16 mouse cellular contexts compared by ENCODE assay signal in the genomic region with DNA sequence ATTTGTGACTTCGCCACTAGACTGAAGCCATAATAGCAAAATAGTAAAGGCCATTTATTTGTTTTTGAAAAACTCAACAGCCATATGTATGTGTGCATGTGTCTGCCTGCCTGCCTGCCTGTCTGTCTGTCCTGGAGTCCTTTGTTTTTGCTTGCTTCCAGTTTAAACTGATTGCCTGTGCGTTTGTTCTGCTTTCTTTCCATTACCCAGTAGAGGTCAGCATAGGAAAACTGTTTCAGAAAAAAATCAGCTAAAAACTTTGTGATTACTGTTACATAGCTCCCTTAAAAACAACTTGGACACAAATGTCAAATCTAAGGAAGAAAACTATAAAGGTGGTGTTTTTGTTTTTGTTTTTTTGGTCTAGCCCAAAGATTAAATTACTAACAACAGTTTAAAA. TPM values are rescaled to one million over a fixed set of nuclear protein-coding genes. Genes with fewer than 3 reads are reported as not detected.
DNase-seq lines count a peak whose midpoint lies in the region; ATAC-seq and TF ChIP-seq lines count a peak whose summit lies in the region.
"Had no signal": no experiment of that assay in that cellular context is flagged by ENCODE, and none has a peak within 500 bp of the region (broad histone marks: within the 10 kb centered on the region; RNA-seq: fewer than 3 reads in every experiment).

No protein-coding gene starts in this region.

- no peak for ATAC-seq in forebrain, embryonic 14.5 days
- no peak for ATAC-seq in forebrain, embryonic 11.5 days (replicated peaks; ENCODE audit: low FRiP score)
- ATAC-seq: forebrain, embryonic 13.5 days had no signal

- TF ChIP-seq CTCF in left cerebral cortex, adult 2 months (IDR thresholded peaks at IDR 0.05) = peak; percentile 55

- intact Hi-C loops in left cerebral cortex, adult 2 months (cut with DNase I) = loop anchor here (5.0 to 10.0 kb wide), 2 partner anchors 1126 to 1604 kb away; partner anchors contain the start of genes Ebi3 and Yju2
- intact Hi-C loops in left cerebral cortex, postnatal 10 days (cut with DNase I) = loop anchor here (5.0 to 10.0 kb wide), 2 partner anchors 731 to 1124 kb away; no protein-coding TSS in a partner anchor

- 46% methylated on average over 2 of the region's 2 CpGs for WGBS in forebrain, embryonic 14.5 days
- WGBS in forebrain, embryonic 11.5 days = 54% methylated on average over 2 of the region's 2 CpGs

- H3K4me2 ChIP-seq in forebrain, embryonic 14.5 days (ENCODE audit: low read length) = no peak overlapping the region
- H3K4me2 ChIP-seq in forebrain, embryonic 11.5 days (ENCODE audit: low read depth, low read length, severe bottlenecking) = no peak overlapping the region
- H3K4me2 ChIP-seq: forebrain, embryonic 13.5 days had no signal

- H3K27ac ChIP-seq in forebrain, embryonic 14.5 days (ENCODE audit: low read depth, low read length) = no peak overlapping the region
- no peak overlapping the region for H3K27ac ChIP-seq in forebrain, embryonic 11.5 days (ENCODE audit: low read depth, low read length)
- H3K27ac ChIP-seq in left cerebral cortex, adult 2 months = no peak overlapping the region
- H3K27ac ChIP-seq: forebrain, embryonic 13.5 days had no signal

- no peaks in the 10 kb centered on the region for H3K9me3 ChIP-seq in forebrain, embryonic 14.5 days (replicated peaks; ENCODE audit: control insufficient read depth, low read length)
- no peaks in the 10 kb centered on the region for H3K9me3 ChIP-seq in forebrain, embryonic 11.5 days (ENCODE audit: control insufficient read depth, low read length)
- H3K9me3 ChIP-seq: forebrain, embryonic 13.5 days had no signal

- no peaks in the 10 kb centered on the region for H3K36me3 ChIP-seq in forebrain, embryonic 14.5 days (ENCODE audit: control insufficient read depth, insufficient read depth, low read length)
- H3K36me3 ChIP-seq in forebrain, embryonic 11.5 days (ENCODE audit: control insufficient read depth, insufficient read depth, low read length) = no peaks in the 10 kb centered on the region

- H3K4me1 ChIP-seq in forebrain, embryonic 14.5 days (ENCODE audit: control insufficient read depth, insufficient read depth, low read length) = no peaks in the 10 kb centered on the region
- H3K4me1 ChIP-seq in forebrain, embryonic 11.5 days (replicated peaks; ENCODE audit: control insufficient read depth, insufficient read depth, low read length) = no peaks in the 10 kb centered on the region
- H3K4me1 ChIP-seq: forebrain, embryonic 13.5 days had no signal

- no peak overlapping the region for H3K9ac ChIP-seq in forebrain, embryonic 14.5 days (ENCODE audit: low read length)
- H3K9ac ChIP-seq in forebrain, embryonic 11.5 days (ENCODE audit: low read length) = no peak overlapping the region
- H3K9ac ChIP-seq: forebrain, embryonic 13.5 days had no signal

- H3K4me3 ChIP-seq in forebrain, embryonic 14.5 days (ENCODE audit: low read depth, low read length) = no peak overlapping the region
- no peak overlapping the region for H3K4me3 ChIP-seq in forebrain, embryonic 11.5 days (ENCODE audit: low read depth, low read length)
- no peak overlapping the region for H3K4me3 ChIP-seq in left cerebral cortex, adult 2 months
- H3K4me3 ChIP-seq: forebrain, embryonic 13.5 days; myocyte had no signal

- DNase-seq in forebrain, embryonic 14.5 days (ENCODE audit: low spot score) = peak; percentile 37
- DNase-seq in forebrain, embryonic 11.5 days (ENCODE audit: low spot score) = no peak
- DNase-seq in left cerebral cortex, adult 2 months (ENCODE audit: extremely low spot score in 1 of 2, low spot score in 2 of 2) = no peak
- no peak for DNase-seq in left cerebral cortex, postnatal 10 days (ENCODE audit: extremely low spot score in 1 of 2, low spot score in 2 of 2)
- DNase-seq in R1 (ENCODE audit: low read depth, low spot score) = peak; percentile 5
- peak; percentile 28 for DNase-seq in retina, embryonic 14.5 days (ENCODE audit: low spot score)
- no peak for DNase-seq in gastrocnemius, postnatal 25 days
- no peak for DNase-seq in lung, postnatal 4 days
- DNase-seq: adrenal gland, postnatal 14 days; heart, adult 11 months; kidney, postnatal 10 days; liver; lung, postnatal 36 days; thymus, adult 18-20 months had no signal

- no peaks in the 10 kb centered on the region for H3K27me3 ChIP-seq in forebrain, embryonic 14.5 days (replicated peaks; ENCODE audit: control insufficient read depth, insufficient read depth, low read length)
- H3K27me3 ChIP-seq in forebrain, embryonic 11.5 days (ENCODE audit: control insufficient read depth, insufficient read depth, low read length) = no peaks in the 10 kb centered on the region
- H3K27me3 ChIP-seq: forebrain, embryonic 13.5 days had no signal

RNA-seq across cellular contexts. Expression of gene Slc5a7, which starts 52.0 kb away (rescaled TPM):
- polyA plus RNA-seq in forebrain, embryonic 14.5 days (2014; fragmentation: Nextera tagmentation; extraction: Ambion mirVana) = 0.71 and 0.96 TPM in 2 replicates
- 0.48 and 0.79 TPM in 2 replicates for polyA plus RNA-seq in forebrain, embryonic 11.5 days (2014; fragmentation: Nextera tagmentation; extraction: Ambion mirVana)
- 1 to 10 TPM; 1.4 to 2.5 TPM for total RNA-seq in left cerebral cortex, adult 2 months (2021)
- total RNA-seq in left cerebral cortex, postnatal 10 days (2021) = 1 to 10 TPM in 1 of 2 experiments, under 1 TPM in 1; 0.95 to 1.4 TPM
- not detected for total RNA-seq in gastrocnemius, postnatal 25 days (2021)
- total RNA-seq: adrenal gland, postnatal 14 days had no signal

Comparison
In these comparisons a context has a peak if more than half of its experiments do, and no peak if none do; other contexts are left out.
1. DNase-seq: peak in forebrain, embryonic 14.5 days (single experiment), R1 (single experiment) and retina, embryonic 14.5 days (single experiment); none in forebrain, embryonic 11.5 days (single experiment), left cerebral cortex, adult 2 months (0 of 2), left cerebral cortex, postnatal 10 days (0 of 2), gastrocnemius, postnatal 25 days (single experiment) and lung, postnatal 4 days (0 of 2).